Mouse (Mus musculus): ENCODE measurements around the gene Zbtb3. TPM values are rescaled to one million over a fixed set of nuclear protein-coding genes. Genes with fewer than 3 reads are reported as not detected.

Gene Zbtb3
- polyA plus RNA-seq, 1 experiment from 2014 or later, result 4.5 TPM

DNA sequence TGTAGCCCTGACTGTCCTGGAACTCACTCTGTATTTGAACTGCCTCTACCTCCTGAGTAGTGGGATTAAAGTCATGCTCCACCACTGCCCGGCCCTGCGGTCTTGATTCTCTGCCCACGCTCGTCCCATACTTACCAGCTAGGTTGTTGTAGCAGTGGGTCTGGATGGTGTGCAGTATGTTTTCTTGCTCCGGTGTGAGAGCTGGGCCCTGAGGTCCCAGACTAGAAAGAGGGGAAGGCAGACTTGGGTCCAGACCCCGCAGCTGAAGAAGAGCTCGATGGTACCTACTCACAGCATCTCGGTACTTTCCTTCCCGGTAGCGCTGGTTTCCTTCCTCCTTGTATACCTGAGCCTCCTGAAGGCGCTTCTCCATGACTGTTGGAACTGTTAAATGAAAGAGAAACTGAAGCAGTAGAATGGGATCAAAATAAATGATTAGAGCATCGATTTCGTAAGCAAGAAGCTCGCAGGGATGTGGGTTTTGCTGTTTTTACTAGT, 16.0 kb downstream of the Zbtb3 start:
- 15% methylated on average over 14 of the region's 14 CpGs for WGBS
- no peak for ATAC-seq (ENCODE audit: insufficient read depth, low FRiP score)

DNA sequence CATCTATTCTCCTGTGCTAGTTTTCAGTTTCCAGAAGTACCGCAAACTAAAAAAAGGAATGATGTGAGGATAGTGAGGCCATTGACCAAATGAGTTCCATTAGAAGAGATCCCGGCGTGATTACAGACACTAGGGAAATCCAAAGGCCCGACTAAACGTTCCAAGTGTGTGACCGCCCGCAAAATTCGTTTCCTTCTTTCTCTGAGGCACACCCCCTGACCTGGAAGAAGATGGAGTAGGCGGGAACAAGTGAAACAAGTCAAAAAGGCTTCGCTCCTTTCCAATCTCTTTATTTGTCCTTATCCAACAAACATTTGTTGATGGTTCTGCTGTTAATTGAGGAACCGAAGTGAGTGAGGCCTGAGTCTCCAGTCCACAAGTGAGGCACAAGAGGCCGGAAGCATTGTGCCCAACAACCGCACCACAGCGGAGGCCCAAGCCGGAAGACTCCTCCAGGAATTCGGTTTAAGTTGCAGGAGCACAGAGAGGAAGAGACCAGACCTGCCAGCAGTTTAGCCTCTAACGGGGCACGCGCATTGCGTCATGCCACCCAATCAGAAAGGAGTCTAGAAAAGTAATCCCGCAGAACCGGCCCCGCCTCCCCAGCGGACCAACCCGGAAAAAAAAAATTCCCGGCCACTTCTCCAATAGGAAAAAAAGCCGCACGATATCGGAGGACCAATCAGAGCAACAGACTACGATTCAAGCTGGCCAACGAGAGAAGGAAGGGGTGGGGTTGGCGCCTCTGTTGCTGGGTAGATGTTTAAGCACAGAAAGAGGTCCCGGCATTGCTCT, 16.6 kb downstream of the Zbtb3 start, which contains the start of gene Ttc9c:
TSS of gene Ttc9c (minus strand) at position 533 of the 795 bp plus-strand sequence.
- Histone ChIP-seq H3K27ac (ENCODE audit: low read length) (peak within 1 kb of the TSS; percentile 99), H3K9ac (ENCODE audit: low read length) (peak within 1 kb of the TSS; percentile 98), H3K4me3 (replicated peaks; ENCODE audit: low read length) (peak within 1 kb of the TSS; percentile 100), H3K36me3 (ENCODE audit: control insufficient read depth, insufficient read depth, low read length) (peaks cover 4% of the 10 kb centered on the region), H3K9me3 (replicated peaks; ENCODE audit: control insufficient read depth, low read length) (no peaks in the 10 kb centered on the region), H3K4me1 (ENCODE audit: control insufficient read depth, insufficient read depth, low read length) (peaks cover 27% of the 10 kb centered on the region), H3K4me2 (ENCODE audit: low read depth, low read length) (peak within 1 kb of the TSS; percentile 89), H3K27me3 (ENCODE audit: control insufficient read depth, insufficient read depth, low read length) (no peaks in the 10 kb centered on the region)
- peak; percentile 92 for ATAC-seq (ENCODE audit: insufficient read depth, low FRiP score)
- WGBS, result under 1% methylated on average over 33 of the region's 33 CpGs

More for the DNA sequence above, 16.0 kb downstream of the Zbtb3 start:
- Histone ChIP-seq H3K4me3 (replicated peaks; ENCODE audit: low read length) (peak overlapping the region; percentile 100), H3K4me1 (ENCODE audit: control insufficient read depth, insufficient read depth, low read length) (peaks cover 27% of the 10 kb centered on the region), H3K27me3 (ENCODE audit: control insufficient read depth, insufficient read depth, low read length) (no peaks in the 10 kb centered on the region), H3K36me3 (ENCODE audit: control insufficient read depth, insufficient read depth, low read length) (peaks cover 4% of the 10 kb centered on the region; the same call in 1 of the 2 replicates), H3K27ac (ENCODE audit: low read length) (peak overlapping the region; percentile 99), H3K4me2 (ENCODE audit: low read depth, low read length) (peak overlapping the region; percentile 85), H3K9ac (ENCODE audit: low read length) (peak overlapping the region; percentile 84), H3K9me3 (replicated peaks; ENCODE audit: control insufficient read depth, low read length) (no peaks in the 10 kb centered on the region)

DNA sequence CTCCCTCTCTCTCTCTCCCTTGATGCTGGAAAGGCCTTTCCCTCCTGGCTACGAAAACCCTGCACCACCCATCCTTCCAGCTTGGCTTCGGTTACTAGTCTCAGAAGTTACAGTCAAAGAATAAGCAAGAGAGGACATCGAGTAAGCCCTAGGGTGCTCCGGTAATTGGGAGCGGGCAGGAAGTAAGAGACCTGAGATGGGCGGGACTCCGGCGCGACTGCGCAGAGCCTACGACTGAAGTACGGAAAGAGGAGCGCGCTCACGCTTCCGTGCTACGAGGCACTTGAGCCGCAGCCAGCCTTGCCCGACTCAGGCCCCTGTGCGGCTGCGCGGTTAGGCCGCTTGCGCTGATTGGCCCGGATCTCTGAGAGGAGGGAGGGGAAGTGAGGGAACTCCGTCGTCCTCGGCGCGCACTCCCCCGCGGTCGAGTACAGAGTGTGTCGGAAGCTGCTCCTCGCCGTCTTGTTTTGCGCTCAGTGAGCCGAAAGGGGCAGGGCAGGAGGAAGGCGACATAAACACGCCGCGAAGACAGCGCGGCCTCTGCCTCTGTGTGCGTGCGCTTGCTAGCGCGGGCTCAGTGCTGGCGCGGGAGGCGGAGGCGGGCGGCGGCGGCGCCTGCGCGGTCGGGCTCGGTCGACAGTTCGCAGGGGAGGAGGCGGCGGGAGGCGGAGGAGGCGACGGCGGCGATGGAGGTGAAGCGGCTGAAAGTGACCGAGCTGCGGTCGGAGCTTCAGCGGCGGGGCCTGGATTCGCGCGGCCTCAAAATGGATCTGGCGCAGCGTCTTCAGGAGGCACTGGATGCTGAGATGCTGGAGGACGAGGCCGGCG, 17.5 kb downstream of the Zbtb3 start, which contains the start of gene Hnrnpul2:
TSS of gene Hnrnpul2 (plus strand) at position 415 of the 828 bp plus-strand sequence.
- no peaks in the 10 kb centered on the region for H3K27me3 ChIP-seq (ENCODE audit: control insufficient read depth, insufficient read depth, low read length)
- H3K4me2 ChIP-seq (ENCODE audit: low read depth, low read length), result peak within 1 kb of the TSS; percentile 89
- peak within 1 kb of the TSS; percentile 98 for H3K9ac ChIP-seq (ENCODE audit: low read length)
- under 1% methylated on average over 83 of the region's 83 CpGs for WGBS
- peak; percentile 96 for ATAC-seq (ENCODE audit: insufficient read depth, low FRiP score)
- peak within 1 kb of the TSS; percentile 99 for H3K27ac ChIP-seq (ENCODE audit: low read length)
- peak within 1 kb of the TSS; percentile 100 for H3K4me3 ChIP-seq (replicated peaks; ENCODE audit: low read length)
- no peaks in the 10 kb centered on the region for H3K9me3 ChIP-seq (replicated peaks; ENCODE audit: control insufficient read depth, low read length)
- H3K36me3 ChIP-seq (ENCODE audit: control insufficient read depth, insufficient read depth, low read length), result peaks cover 12% of the 10 kb centered on the region
- peaks cover 27% of the 10 kb centered on the region for H3K4me1 ChIP-seq (ENCODE audit: control insufficient read depth, insufficient read depth, low read length)

DNA sequence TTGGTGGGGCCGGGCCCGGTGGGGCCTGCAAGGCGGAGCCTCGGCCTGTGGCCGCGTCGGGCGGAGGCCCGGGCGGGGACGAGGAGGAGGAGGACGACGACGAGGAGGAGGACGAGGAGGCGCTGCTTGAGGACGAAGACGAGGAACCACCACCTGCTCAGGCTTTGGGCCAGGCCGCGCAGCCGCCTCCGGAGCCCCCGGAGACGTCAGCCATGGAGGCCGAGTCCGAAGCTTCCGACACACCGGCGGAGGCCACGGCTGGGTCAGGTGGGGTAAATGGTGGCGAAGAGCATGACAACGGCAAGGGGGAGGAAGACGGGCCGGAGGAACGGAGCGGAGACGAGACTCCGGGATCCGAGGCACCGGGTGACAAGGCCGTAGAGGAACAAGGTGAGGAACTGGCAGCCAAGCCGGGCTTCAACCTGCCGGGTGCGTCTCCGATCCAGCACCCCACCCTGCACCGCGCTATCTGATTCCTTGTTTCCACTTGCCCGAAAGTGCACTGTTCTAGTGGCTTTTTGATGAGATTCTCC, 18.1 kb downstream of the Zbtb3 start:
- ATAC-seq (ENCODE audit: insufficient read depth, low FRiP score), result peak; percentile 22
- Histone ChIP-seq H3K4me3 (replicated peaks; ENCODE audit: low read length) (peak overlapping the region; percentile 100), H3K27me3 (ENCODE audit: control insufficient read depth, insufficient read depth, low read length) (no peaks in the 10 kb centered on the region), H3K27ac (ENCODE audit: low read length) (peak overlapping the region; percentile 99), H3K4me2 (ENCODE audit: low read depth, low read length) (peak overlapping the region; percentile 89), H3K36me3 (ENCODE audit: control insufficient read depth, insufficient read depth, low read length) (peaks cover 19% of the 10 kb centered on the region), H3K9ac (ENCODE audit: low read length) (peak overlapping the region; percentile 98), H3K4me1 (ENCODE audit: control insufficient read depth, insufficient read depth, low read length) (peaks cover 27% of the 10 kb centered on the region), H3K9me3 (replicated peaks; ENCODE audit: control insufficient read depth, low read length) (no peaks in the 10 kb centered on the region)
- 1% methylated on average over 48 of the region's 48 CpGs for WGBS

DNA sequence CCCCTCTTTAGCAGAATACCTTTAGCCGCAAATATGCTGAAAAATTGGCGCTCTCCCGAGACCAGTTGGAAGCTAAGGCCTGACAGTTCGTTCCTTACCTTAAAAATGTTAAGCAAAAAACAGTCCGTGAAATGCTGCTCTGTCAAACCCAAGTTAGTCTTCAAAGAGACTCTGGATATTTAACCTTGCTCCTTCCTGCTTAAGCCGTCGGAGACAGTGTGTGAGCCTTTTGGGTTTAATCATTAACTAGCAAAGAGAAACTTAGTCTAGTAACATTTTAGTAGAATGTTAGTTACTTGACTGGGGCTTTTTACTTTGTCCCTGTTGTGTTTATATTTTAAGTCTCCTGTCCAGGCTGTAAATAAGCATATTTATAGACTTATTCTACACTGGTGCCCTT, 18.8 kb downstream of the Zbtb3 start:
- H3K9me3 ChIP-seq (replicated peaks; ENCODE audit: control insufficient read depth, low read length), result no peaks in the 10 kb centered on the region
- ATAC-seq (ENCODE audit: insufficient read depth, low FRiP score), result no peak
- H3K4me2 ChIP-seq (ENCODE audit: low read depth, low read length), result peak overlapping the region; percentile 89
- H3K9ac ChIP-seq (ENCODE audit: low read length), result peak overlapping the region; percentile 98
- under 1% methylated on average over 7 of the region's 7 CpGs for WGBS
- H3K36me3 ChIP-seq (ENCODE audit: control insufficient read depth, insufficient read depth, low read length), result peaks cover 21% of the 10 kb centered on the region
- peak overlapping the region; percentile 99 for H3K27ac ChIP-seq (ENCODE audit: low read length)
- H3K4me3 ChIP-seq (replicated peaks; ENCODE audit: low read length), result peak overlapping the region; percentile 100
- no peaks in the 10 kb centered on the region for H3K27me3 ChIP-seq (ENCODE audit: control insufficient read depth, insufficient read depth, low read length)
- peaks cover 27% of the 10 kb centered on the region for H3K4me1 ChIP-seq (ENCODE audit: control insufficient read depth, insufficient read depth, low read length)

DNA sequence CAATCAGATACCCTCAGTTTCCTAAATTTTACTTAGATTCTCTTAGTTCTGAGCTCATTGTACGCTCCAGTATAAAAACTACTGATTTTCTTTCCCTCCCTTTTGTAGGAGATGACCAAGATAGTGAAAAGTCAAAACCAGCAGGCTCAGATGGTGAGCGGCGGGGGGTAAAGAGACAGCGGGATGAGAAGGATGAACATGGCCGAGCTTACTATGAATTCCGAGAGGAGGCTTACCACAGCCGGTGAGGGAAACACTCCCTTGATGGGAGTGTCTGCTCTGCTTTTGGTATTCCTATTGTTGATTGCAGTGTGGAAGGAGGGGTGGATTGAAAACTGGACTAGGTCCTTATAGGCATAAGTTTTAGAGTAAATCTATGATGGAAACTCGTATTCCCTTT, 20.3 kb downstream of the Zbtb3 start:
- no peaks in the 10 kb centered on the region for H3K9me3 ChIP-seq (replicated peaks; ENCODE audit: control insufficient read depth, low read length)
- peaks cover 17% of the 10 kb centered on the region for H3K4me1 ChIP-seq (ENCODE audit: control insufficient read depth, insufficient read depth, low read length)
- H3K9ac ChIP-seq (ENCODE audit: low read length), result peak overlapping the region; percentile 51
- H3K4me2 ChIP-seq (ENCODE audit: low read depth, low read length), result peak overlapping the region; percentile 89
- H3K36me3 ChIP-seq (ENCODE audit: control insufficient read depth, insufficient read depth, low read length), result peaks cover 26% of the 10 kb centered on the region
- no peaks in the 10 kb centered on the region for H3K27me3 ChIP-seq (ENCODE audit: control insufficient read depth, insufficient read depth, low read length)
- ATAC-seq (ENCODE audit: insufficient read depth, low FRiP score), result no peak
- peak overlapping the region; percentile 100 for H3K4me3 ChIP-seq (replicated peaks; ENCODE audit: low read length)
- no peak overlapping the region for H3K27ac ChIP-seq (ENCODE audit: low read length)
- WGBS, result 69% methylated on average over 8 of the region's 8 CpGs

DNA sequence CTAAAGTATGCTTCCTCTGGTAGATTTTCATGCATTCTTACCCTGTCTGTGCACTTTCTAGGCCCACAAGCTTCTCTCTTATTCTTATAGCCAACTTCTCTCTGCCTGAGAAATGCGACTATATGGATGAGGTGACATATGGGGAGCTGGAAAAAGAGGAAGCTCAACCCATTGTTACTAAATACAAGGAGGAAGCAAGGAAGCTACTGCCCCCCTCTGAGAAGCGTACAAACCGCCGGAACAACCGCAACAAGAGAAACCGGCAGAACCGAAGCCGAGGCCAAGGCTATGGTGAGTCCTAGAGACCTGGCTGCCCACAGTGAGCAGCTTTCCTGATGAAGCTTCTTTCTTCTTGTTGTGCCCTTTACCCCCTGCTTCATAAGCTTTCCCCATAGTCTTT, 27.3 kb downstream of the Zbtb3 start, which contains the start of gene AC129217.1:
TSS of gene AC129217.1 (plus strand) at position 114 of the 400 bp plus-strand sequence.
- no peak within 1 kb of the TSS for H3K27ac ChIP-seq (ENCODE audit: low read length)
- no peak within 1 kb of the TSS for H3K4me3 ChIP-seq (replicated peaks; ENCODE audit: low read length)
- 92% methylated on average over 8 of the region's 8 CpGs for WGBS
- no peaks in the 10 kb centered on the region for H3K4me1 ChIP-seq (ENCODE audit: control insufficient read depth, insufficient read depth, low read length)
- H3K9ac ChIP-seq (ENCODE audit: low read length), result no peak within 1 kb of the TSS
- ATAC-seq (ENCODE audit: insufficient read depth, low FRiP score), result no peak
- H3K9me3 ChIP-seq (replicated peaks; ENCODE audit: control insufficient read depth, low read length), result no peaks in the 10 kb centered on the region
- peaks cover 52% of the 10 kb centered on the region for H3K36me3 ChIP-seq (ENCODE audit: control insufficient read depth, insufficient read depth, low read length)
- H3K4me2 ChIP-seq (ENCODE audit: low read depth, low read length), result no peak within 1 kb of the TSS
- H3K27me3 ChIP-seq (ENCODE audit: control insufficient read depth, insufficient read depth, low read length), result no peaks in the 10 kb centered on the region

DNA sequence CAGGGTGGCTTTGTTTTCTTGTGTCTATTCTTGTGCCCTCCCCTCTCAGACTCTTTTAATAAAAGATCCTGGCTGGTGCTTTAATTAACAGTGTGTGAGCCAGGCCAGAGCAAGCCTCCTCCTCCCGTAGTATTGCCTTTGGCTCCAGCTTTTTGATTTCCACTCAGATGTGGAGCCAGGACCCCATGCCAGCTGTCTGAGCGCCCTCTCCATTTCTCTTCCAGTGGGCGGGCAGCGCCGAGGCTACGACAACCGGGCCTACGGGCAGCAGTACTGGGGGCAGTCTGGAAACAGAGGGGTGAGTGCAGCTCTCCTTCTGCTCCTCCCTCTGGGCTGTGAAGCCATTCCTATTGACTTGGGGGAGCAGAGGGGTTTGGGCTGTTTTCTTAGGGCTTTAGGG, 28.3 kb downstream of the Zbtb3 start:
- Histone ChIP-seq H3K27me3 (ENCODE audit: control insufficient read depth, insufficient read depth, low read length) (no peaks in the 10 kb centered on the region), H3K36me3 (ENCODE audit: control insufficient read depth, insufficient read depth, low read length) (peaks cover 45% of the 10 kb centered on the region)
- WGBS, result 92% methylated on average over 8 of the region's 8 CpGs

More for the DNA sequence above, 28.3 kb downstream of the Zbtb3 start:
- Histone ChIP-seq H3K9ac (ENCODE audit: low read length) (no peak overlapping the region), H3K4me3 (replicated peaks; ENCODE audit: low read length) (no peak overlapping the region), H3K27ac (ENCODE audit: low read length) (no peak overlapping the region), H3K4me2 (ENCODE audit: low read depth, low read length) (no peak overlapping the region), H3K9me3 (replicated peaks; ENCODE audit: control insufficient read depth, low read length) (no peaks in the 10 kb centered on the region), H3K4me1 (ENCODE audit: control insufficient read depth, insufficient read depth, low read length) (no peaks in the 10 kb centered on the region)
- no peak for ATAC-seq (ENCODE audit: insufficient read depth, low FRiP score)

Data from stomach, embryonic 16.5 days (tissue).